Mouse (Mus musculus): Measurements from ENCODE around the gene Fbxo42. TPM values are rescaled to one million over a fixed set of nuclear protein-coding genes. Genes with fewer than 3 reads are reported as not detected.

Gene Fbxo42
- polyA plus RNA-seq, 1 experiment from 2014 or later: 18.0 TPM

DNA sequence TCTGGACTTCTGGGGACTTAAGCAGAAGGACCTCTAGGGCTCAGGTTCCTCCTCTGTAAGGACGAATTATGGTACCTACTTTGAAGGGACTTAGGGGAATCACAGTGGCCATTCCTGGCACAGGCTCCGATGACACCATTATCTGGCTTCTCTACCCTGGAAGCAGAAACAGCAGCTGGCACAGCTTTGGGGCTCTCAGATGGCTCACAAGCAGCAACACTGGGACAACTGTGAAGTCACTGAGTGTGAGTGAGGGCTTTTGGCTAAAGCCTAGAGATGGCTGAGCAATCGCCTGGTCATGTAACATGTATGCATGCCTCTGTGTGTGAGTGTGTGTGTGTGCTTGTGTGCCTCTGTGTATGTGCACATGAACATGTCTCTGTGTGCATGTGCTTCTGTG is 89.1 kb downstream of the Fbxo42 start:
- Histone ChIP-seq H3K36me3 (ENCODE audit: control insufficient read depth, insufficient read depth) (no peaks in the 10 kb centered on the region), H3K4me3 (ENCODE audit: low read depth, low read length) (no peak overlapping the region), H3K4me2 (ENCODE audit: low read depth, low read length) (no peak overlapping the region), H3K27me3 (ENCODE audit: control insufficient read depth, insufficient read depth, low read depth, low read length) (peaks cover 50% of the 10 kb centered on the region), H3K4me1 (ENCODE audit: control insufficient read depth, low read depth, low read length) (peaks cover 18% of the 10 kb centered on the region), H3K27ac (ENCODE audit: low read length) (no peak overlapping the region), H3K9me3 (replicated peaks; ENCODE audit: control insufficient read depth, low read length) (no peaks in the 10 kb centered on the region), H3K9ac (ENCODE audit: low read depth, low read length) (no peak overlapping the region)
- no peak for ATAC-seq (ENCODE audit: low read depth)
- 48% methylated on average over 3 of the region's 3 CpGs for WGBS (ENCODE audit: insufficient replicate concordance)

DNA sequence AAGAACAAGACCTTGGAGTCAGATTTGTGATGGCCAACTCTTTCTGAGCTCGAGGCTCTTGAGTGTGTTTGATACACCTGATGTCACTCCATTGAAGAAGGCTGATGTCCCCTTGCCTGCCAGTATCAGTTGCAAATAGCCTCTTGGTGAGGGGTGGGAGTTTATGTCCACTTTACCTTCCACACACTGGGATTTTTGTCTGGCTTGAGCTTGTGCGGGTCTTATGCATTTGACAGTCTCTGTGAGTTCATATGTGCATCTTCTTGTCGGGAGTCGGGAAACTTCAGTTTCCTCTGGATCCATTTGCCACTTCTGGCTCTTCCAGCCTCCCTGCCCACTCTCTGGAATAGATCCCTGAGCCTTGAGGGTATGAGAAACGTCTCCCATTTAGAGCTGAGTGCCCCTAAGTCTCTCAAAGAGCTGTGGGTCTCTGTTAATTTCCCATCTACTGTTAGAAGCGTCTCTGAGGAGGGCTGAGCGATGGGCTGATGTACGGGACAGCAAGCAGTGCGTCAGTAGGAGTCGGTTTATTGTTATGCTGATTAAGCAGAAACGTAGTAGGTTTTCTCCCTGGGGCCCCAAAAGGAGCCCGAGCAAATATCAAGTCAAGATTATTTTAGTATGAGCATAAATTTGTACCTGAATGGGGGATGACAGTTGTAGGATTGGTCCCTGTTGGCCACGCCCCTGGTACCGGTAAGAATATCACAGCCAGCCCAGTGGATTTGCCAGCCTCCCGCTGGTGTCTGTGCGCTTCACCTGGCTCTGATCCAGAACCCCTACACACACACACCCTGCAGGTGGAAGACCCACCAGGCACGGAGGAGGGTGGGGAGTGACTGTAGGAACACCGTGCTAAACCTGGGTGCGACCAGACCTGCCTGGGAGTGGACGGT is 91.0 kb downstream of the Fbxo42 start:
- H3K36me3 ChIP-seq (ENCODE audit: control insufficient read depth, insufficient read depth): no peaks in the 10 kb centered on the region
- ATAC-seq (ENCODE audit: low read depth): no peak

DNA sequence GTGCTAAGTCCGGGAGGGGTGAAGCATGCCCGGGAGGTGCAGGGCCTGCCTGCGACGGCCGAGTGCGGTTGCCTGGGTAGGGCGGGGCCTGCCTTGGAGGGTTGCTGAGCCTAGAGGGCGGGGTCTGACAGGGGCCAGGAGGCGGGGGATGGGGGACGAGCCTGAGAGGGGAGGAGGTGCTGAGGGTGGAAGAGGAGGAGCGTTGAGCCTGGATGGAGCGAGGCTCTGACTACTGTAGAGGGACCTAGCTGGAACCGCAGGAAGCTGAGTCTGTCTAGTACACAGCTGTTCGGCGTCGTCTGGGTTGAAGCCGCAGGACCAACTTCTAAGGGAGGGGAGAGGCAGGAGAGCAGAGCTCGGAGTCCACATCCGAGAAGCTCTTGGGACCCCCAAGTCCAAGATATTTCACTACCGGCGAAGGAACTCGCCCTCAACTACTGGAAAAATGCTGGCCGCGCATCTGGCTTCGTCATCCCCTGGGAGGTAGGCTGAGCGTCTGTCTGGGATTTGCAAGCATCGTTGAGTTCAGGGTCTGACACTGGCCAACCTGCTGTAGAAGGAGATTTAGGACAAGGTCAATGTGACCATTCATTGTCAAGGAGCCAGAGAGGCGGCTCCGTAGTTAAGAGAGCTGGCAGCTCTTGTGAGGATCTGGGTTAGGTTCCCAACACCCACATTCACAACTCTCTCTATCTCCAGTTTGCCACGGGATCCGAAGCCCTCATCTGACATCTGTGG is 91.8 kb downstream of the Fbxo42 start, which contains the start of gene Arhgef19:
Gene Arhgef19 (plus strand): TSS at position 112 of the 738 bp plus-strand sequence.
- peak; percentile 91 for ATAC-seq (ENCODE audit: low read depth)
- H3K4me2 ChIP-seq (ENCODE audit: low read depth, low read length): peak within 1 kb of the TSS; percentile 50
- H3K4me3 ChIP-seq (ENCODE audit: low read depth, low read length): peak within 1 kb of the TSS; percentile 46
- H3K4me1 ChIP-seq (ENCODE audit: control insufficient read depth, low read depth, low read length): peaks cover 18% of the 10 kb centered on the region
- H3K27me3 ChIP-seq (ENCODE audit: control insufficient read depth, insufficient read depth, low read depth, low read length): peaks cover 75% of the 10 kb centered on the region
- no peaks in the 10 kb centered on the region for H3K9me3 ChIP-seq (replicated peaks; ENCODE audit: control insufficient read depth, low read length)
- no peak within 1 kb of the TSS for H3K27ac ChIP-seq (ENCODE audit: low read length)
- WGBS (ENCODE audit: insufficient replicate concordance): 2% methylated on average over 31 of the region's 31 CpGs
- no peaks in the 10 kb centered on the region for H3K36me3 ChIP-seq (ENCODE audit: control insufficient read depth, insufficient read depth)
- H3K9ac ChIP-seq (ENCODE audit: low read depth, low read length): no peak within 1 kb of the TSS

More for the DNA sequence above, 91.0 kb downstream of the Fbxo42 start:
- Histone ChIP-seq H3K4me3 (ENCODE audit: low read depth, low read length) (peak overlapping the region; percentile 46), H3K4me1 (ENCODE audit: control insufficient read depth, low read depth, low read length) (peaks cover 18% of the 10 kb centered on the region), H3K9me3 (replicated peaks; ENCODE audit: control insufficient read depth, low read length) (no peaks in the 10 kb centered on the region), H3K9ac (ENCODE audit: low read depth, low read length) (no peak overlapping the region), H3K4me2 (ENCODE audit: low read depth, low read length) (peak overlapping the region; percentile 50), H3K27ac (ENCODE audit: low read length) (no peak overlapping the region), H3K27me3 (ENCODE audit: control insufficient read depth, insufficient read depth, low read depth, low read length) (peaks cover 68% of the 10 kb centered on the region)
- 6% methylated on average over 20 of the region's 20 CpGs for WGBS (ENCODE audit: insufficient replicate concordance)

DNA sequence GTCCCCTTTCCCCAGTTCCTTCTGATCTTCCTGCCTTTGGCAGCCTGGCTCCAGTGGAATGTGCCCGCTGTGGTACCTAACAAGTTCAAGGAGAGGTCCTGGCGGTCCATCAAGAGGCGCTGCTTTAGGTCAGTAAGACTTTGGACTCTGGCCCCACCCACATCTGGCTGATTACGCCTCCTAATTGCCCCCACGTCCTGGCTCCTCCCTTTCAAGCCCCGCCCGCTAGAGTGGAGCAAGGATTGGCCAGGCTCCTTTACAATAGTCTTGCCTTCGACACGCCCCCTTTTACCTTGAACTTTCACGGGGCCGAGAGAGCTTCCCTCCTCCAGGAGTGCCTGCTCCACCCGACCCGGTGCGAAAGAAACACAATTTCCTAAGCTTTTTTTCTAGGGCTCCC is 92.9 kb downstream of the Fbxo42 start:
- H3K9ac ChIP-seq (ENCODE audit: low read depth, low read length): no peak overlapping the region

DNA sequence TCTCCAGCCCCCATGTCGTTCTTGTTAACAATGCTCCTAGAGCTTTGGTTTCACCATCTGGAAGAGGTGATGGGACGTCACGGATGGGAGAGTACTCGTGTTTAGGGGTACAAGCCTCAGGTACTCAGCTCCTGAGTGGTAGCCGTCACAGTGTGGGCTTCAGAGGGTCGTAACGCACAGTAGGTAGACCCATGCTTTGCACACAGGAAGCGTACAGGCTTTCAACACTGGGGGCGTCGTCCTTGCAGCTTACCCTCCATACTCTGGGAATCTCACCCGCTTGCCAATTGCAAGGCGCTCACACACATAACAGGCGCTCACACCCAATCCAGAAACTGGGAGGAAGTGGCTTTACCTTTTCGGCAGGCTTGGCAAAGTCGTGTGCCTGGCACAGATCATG is 94.1 kb downstream of the Fbxo42 start:
- Histone ChIP-seq H3K27me3 (ENCODE audit: control insufficient read depth, insufficient read depth, low read depth, low read length) (peaks cover 93% of the 10 kb centered on the region), H3K4me3 (ENCODE audit: low read depth, low read length) (no peak overlapping the region), H3K4me1 (ENCODE audit: control insufficient read depth, low read depth, low read length) (peaks cover 18% of the 10 kb centered on the region), H3K9ac (ENCODE audit: low read depth, low read length) (no peak overlapping the region), H3K36me3 (ENCODE audit: control insufficient read depth, insufficient read depth) (no peaks in the 10 kb centered on the region), H3K9me3 (replicated peaks; ENCODE audit: control insufficient read depth, low read length) (no peaks in the 10 kb centered on the region), H3K4me2 (ENCODE audit: low read depth, low read length) (no peak overlapping the region), H3K27ac (ENCODE audit: low read length) (no peak overlapping the region)
- 27% methylated on average over 15 of the region's 15 CpGs for WGBS (ENCODE audit: insufficient replicate concordance)
- no peak for ATAC-seq (ENCODE audit: low read depth)

More for the DNA sequence above, 92.9 kb downstream of the Fbxo42 start:
- peak; percentile 48 for ATAC-seq (ENCODE audit: low read depth)
- Histone ChIP-seq H3K4me3 (ENCODE audit: low read depth, low read length) (peak overlapping the region; percentile 46; the same call in 1 of the 2 replicates), H3K9me3 (replicated peaks; ENCODE audit: control insufficient read depth, low read length) (no peaks in the 10 kb centered on the region), H3K4me1 (ENCODE audit: control insufficient read depth, low read depth, low read length) (peaks cover 18% of the 10 kb centered on the region), H3K27ac (ENCODE audit: low read length) (no peak overlapping the region), H3K36me3 (ENCODE audit: control insufficient read depth, insufficient read depth) (no peaks in the 10 kb centered on the region), H3K27me3 (ENCODE audit: control insufficient read depth, insufficient read depth, low read depth, low read length) (peaks cover 86% of the 10 kb centered on the region), H3K4me2 (ENCODE audit: low read depth, low read length) (peak overlapping the region; percentile 50; the same call in 1 of the 2 replicates)
- WGBS (ENCODE audit: insufficient replicate concordance): 2% methylated on average over 14 of the region's 14 CpGs

DNA sequence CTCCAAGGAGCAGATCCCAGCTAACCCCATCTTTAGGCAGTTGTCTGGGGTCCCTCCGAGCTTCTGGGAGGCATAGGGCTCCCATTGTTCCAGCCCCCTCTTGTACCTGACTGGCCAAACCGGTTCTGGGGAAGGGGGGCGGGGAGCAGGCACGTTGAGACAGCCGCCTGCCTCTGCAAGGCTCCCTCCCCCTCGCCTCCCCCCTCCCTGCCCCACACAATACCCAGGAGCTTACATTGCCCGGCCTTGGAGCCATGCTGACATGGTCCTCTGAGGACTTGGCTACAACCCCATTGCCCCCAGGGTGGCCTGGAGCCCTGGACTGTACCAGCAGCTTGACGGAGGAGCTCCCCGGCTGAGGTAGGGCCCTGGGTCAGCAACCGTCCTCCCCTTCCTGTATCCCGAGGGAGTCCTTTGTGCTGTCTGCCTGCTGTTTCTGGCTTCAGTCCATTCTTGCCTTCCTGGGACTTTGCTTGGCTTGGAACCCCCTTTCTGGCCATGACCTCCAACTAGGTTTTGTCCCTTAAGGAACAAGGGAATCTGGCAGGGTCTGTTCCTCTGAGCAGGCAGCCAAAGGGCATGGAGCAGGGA is 95.0 kb downstream of the Fbxo42 start:
- ATAC-seq (ENCODE audit: low read depth): no peak
- Histone ChIP-seq H3K9ac (ENCODE audit: low read depth, low read length) (no peak overlapping the region), H3K4me2 (ENCODE audit: low read depth, low read length) (no peak overlapping the region), H3K4me3 (ENCODE audit: low read depth, low read length) (no peak overlapping the region), H3K27ac (ENCODE audit: low read length) (no peak overlapping the region), H3K4me1 (ENCODE audit: control insufficient read depth, low read depth, low read length) (peaks cover 18% of the 10 kb centered on the region), H3K36me3 (ENCODE audit: control insufficient read depth, insufficient read depth) (no peaks in the 10 kb centered on the region), H3K27me3 (ENCODE audit: control insufficient read depth, insufficient read depth, low read depth, low read length) (peaks cover 95% of the 10 kb centered on the region), H3K9me3 (replicated peaks; ENCODE audit: control insufficient read depth, low read length) (no peaks in the 10 kb centered on the region)
- 14% methylated on average over 11 of the region's 11 CpGs for WGBS (ENCODE audit: insufficient replicate concordance)

DNA sequence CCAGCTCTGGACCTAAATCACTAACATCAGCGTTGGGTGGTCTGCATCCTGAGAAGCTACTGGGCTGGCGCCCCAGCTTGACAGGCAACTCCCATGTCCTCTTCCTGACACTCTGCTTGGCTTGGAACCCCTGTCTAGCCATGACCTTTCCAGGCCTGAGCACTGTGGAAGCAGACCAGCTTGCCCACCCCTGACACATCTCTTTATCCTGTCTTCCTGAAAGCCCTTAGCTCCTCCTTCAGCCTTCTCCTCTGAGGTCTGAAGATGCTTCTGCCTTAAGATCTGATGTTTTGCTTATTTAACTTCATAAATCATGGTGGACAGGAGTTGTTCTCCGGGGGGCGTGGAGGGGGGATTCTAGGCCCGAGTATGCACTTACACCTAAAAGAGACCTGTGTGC is 95.9 kb downstream of the Fbxo42 start:
- no peaks in the 10 kb centered on the region for H3K36me3 ChIP-seq (ENCODE audit: control insufficient read depth, insufficient read depth)
- no peak overlapping the region for H3K9ac ChIP-seq (ENCODE audit: low read depth, low read length)
- peaks cover 18% of the 10 kb centered on the region for H3K4me1 ChIP-seq (ENCODE audit: control insufficient read depth, low read depth, low read length)
- no peak overlapping the region for H3K4me3 ChIP-seq (ENCODE audit: low read depth, low read length)
- no peak overlapping the region for H3K27ac ChIP-seq (ENCODE audit: low read length)
- WGBS (ENCODE audit: insufficient replicate concordance): 38% methylated on average over 5 of the region's 5 CpGs
- peaks cover 98% of the 10 kb centered on the region for H3K27me3 ChIP-seq (ENCODE audit: control insufficient read depth, insufficient read depth, low read depth, low read length)
- H3K9me3 ChIP-seq (replicated peaks; ENCODE audit: control insufficient read depth, low read length): no peaks in the 10 kb centered on the region
- no peak overlapping the region for H3K4me2 ChIP-seq (ENCODE audit: low read depth, low read length)
- ATAC-seq (ENCODE audit: low read depth): no peak

DNA sequence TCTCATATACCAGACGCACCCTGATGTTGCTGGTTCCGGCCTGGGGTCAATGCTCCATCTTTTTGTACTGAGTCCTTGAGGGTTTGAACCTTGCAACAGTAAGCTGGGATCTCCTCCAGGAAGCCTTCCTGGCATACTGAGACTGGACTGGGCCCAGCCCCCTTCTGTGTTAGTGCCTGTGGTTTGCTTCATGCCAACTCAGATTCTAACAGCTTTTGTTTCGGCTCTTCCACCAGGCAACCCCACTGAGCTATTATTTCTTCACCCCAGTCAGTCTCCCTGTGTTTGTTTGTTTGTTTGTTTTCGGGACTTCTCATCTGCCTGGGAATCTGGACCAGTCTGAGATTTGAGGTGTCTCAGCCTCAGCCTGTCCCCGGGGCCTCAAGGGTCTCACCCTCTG is 96.7 kb downstream of the Fbxo42 start:
- Histone ChIP-seq H3K4me2 (ENCODE audit: low read depth, low read length) (no peak overlapping the region), H3K27ac (ENCODE audit: low read length) (no peak overlapping the region), H3K9me3 (replicated peaks; ENCODE audit: control insufficient read depth, low read length) (no peaks in the 10 kb centered on the region), H3K9ac (ENCODE audit: low read depth, low read length) (no peak overlapping the region), H3K36me3 (ENCODE audit: control insufficient read depth, insufficient read depth) (no peaks in the 10 kb centered on the region), H3K4me1 (ENCODE audit: control insufficient read depth, low read depth, low read length) (peaks cover 13% of the 10 kb centered on the region), H3K27me3 (ENCODE audit: control insufficient read depth, insufficient read depth, low read depth, low read length) (peaks cover 97% of the 10 kb centered on the region), H3K4me3 (ENCODE audit: low read depth, low read length) (no peak overlapping the region)
- 40% methylated on average over 5 of the region's 5 CpGs for WGBS (ENCODE audit: insufficient replicate concordance)
- ATAC-seq (ENCODE audit: low read depth): no peak
